Mouse (Mus musculus): ENCODE results near the gene Gmds. TPM values are rescaled to one million over a fixed set of nuclear protein-coding genes. Genes with fewer than 3 reads are reported as not detected.

Gmds gene
- total and polyA plus RNA-seq, 2 experiments from 2014 or later: 18.6 to 35.1 TPM

- Histone ChIP-seq H3K4me2 (ENCODE audit: low read depth) (no peak overlapping the region), H3K9ac (no peak overlapping the region), H3K27me3 (ENCODE audit: insufficient read depth, low read length) (no peaks in the 10 kb centered on the region), H3K36me3 (ENCODE audit: insufficient read depth) (no peaks in the 10 kb centered on the region), H3K27ac (ENCODE audit: low read depth, low read length) (no peak overlapping the region), H3K4me1 (ENCODE audit: insufficient read depth) (no peaks in the 10 kb centered on the region), H3K9me3 (ENCODE audit: low read length) (no peaks in the 10 kb centered on the region), H3K4me3 (ENCODE audit: low read depth, low read length) (no peak overlapping the region)
- no peak for TF ChIP-seq CTCF (IDR thresholded peaks at IDR 0.05; ENCODE audit: low read depth)
- WGBS: 84% methylated on average over 7 of the region's 7 CpGs
- no peak for DNase-seq
- ATAC-seq: no peak
Measured at GRCm38 (mm10) chr13:32370751-32371150, 32.2 kb upstream of the Gmds start.

GRCm38 (mm10) chr13:32370135-32370534 lies 31.6 kb upstream of the Gmds start:
- no peak overlapping the region for H3K4me3 ChIP-seq (ENCODE audit: low read depth, low read length)
- no peak overlapping the region for H3K4me2 ChIP-seq (ENCODE audit: low read depth)
- no peak overlapping the region for H3K27ac ChIP-seq (ENCODE audit: low read depth, low read length)
- H3K27me3 ChIP-seq (ENCODE audit: insufficient read depth, low read length): no peaks in the 10 kb centered on the region
- ATAC-seq (no peak), DNase-seq (no peak)
- TF ChIP-seq CTCF (IDR thresholded peaks at IDR 0.05; ENCODE audit: low read depth): no peak
- WGBS: 71% methylated on average over 1 of the region's 1 CpGs
- no peaks in the 10 kb centered on the region for H3K9me3 ChIP-seq (ENCODE audit: low read length)
- no peak overlapping the region for H3K9ac ChIP-seq
- no peaks in the 10 kb centered on the region for H3K4me1 ChIP-seq (ENCODE audit: insufficient read depth)
- H3K36me3 ChIP-seq (ENCODE audit: insufficient read depth): no peaks in the 10 kb centered on the region

- Histone ChIP-seq H3K27ac (ENCODE audit: low read depth, low read length) (peak overlapping the region; percentile 71; the same call in 1 of the 2 replicates), H3K4me3 (ENCODE audit: low read depth, low read length) (peak overlapping the region; percentile 79), H3K4me2 (ENCODE audit: low read depth) (peak overlapping the region; percentile 86), H3K36me3 (ENCODE audit: insufficient read depth) (no peaks in the 10 kb centered on the region), H3K4me1 (ENCODE audit: insufficient read depth) (peaks cover 9% of the 10 kb centered on the region; the same call in 1 of the 2 replicates), H3K9me3 (ENCODE audit: low read length) (no peaks in the 10 kb centered on the region), H3K27me3 (ENCODE audit: insufficient read depth, low read length) (no peaks in the 10 kb centered on the region), H3K9ac (peak overlapping the region; percentile 90)
- ATAC-seq: peak; percentile 72
- no peak for DNase-seq
- 6% methylated on average over 31 of the region's 32 CpGs for WGBS
- no peak for TF ChIP-seq CTCF (IDR thresholded peaks at IDR 0.05; ENCODE audit: low read depth)
Measured at GRCm38 (mm10) chr13:32337735-32338512, 616 bp downstream of the Gmds start.

GRCm38 (mm10) chr13:32318309-32318708 lies 20.2 kb downstream of the Gmds start:
- no peak overlapping the region for H3K4me2 ChIP-seq (ENCODE audit: low read depth)
- ATAC-seq (no peak), DNase-seq (no peak)
- no peak overlapping the region for H3K27ac ChIP-seq (ENCODE audit: low read depth, low read length)
- H3K36me3 ChIP-seq (ENCODE audit: insufficient read depth): no peaks in the 10 kb centered on the region
- no peaks in the 10 kb centered on the region for H3K4me1 ChIP-seq (ENCODE audit: insufficient read depth)
- WGBS: 81% methylated on average over 4 of the region's 4 CpGs
- no peak for TF ChIP-seq CTCF (IDR thresholded peaks at IDR 0.05; ENCODE audit: low read depth)
- H3K27me3 ChIP-seq (ENCODE audit: insufficient read depth, low read length): no peaks in the 10 kb centered on the region
- H3K9ac ChIP-seq: no peak overlapping the region
- no peak overlapping the region for H3K4me3 ChIP-seq (ENCODE audit: low read depth, low read length)
- no peaks in the 10 kb centered on the region for H3K9me3 ChIP-seq (ENCODE audit: low read length)

- Histone ChIP-seq H3K4me3 (ENCODE audit: low read depth, low read length) (no peak overlapping the region), H3K27ac (ENCODE audit: low read depth, low read length) (no peak overlapping the region), H3K9ac (no peak overlapping the region), H3K4me1 (ENCODE audit: insufficient read depth) (no peaks in the 10 kb centered on the region), H3K4me2 (ENCODE audit: low read depth) (no peak overlapping the region), H3K27me3 (ENCODE audit: insufficient read depth, low read length) (no peaks in the 10 kb centered on the region), H3K36me3 (ENCODE audit: insufficient read depth) (no peaks in the 10 kb centered on the region), H3K9me3 (ENCODE audit: low read length) (no peaks in the 10 kb centered on the region)
- WGBS: 92% methylated on average over 3 of the region's 3 CpGs
- TF ChIP-seq CTCF (IDR thresholded peaks at IDR 0.05; ENCODE audit: low read depth): no peak
- ATAC-seq (no peak), DNase-seq (no peak)
Measured at GRCm38 (mm10) chr13:32317354-32317753, 21.2 kb downstream of the Gmds start.

GRCm38 (mm10) chr13:32312663-32313062 lies 25.9 kb downstream of the Gmds start:
- Histone ChIP-seq H3K4me3 (ENCODE audit: low read depth, low read length) (no peak overlapping the region), H3K4me1 (ENCODE audit: insufficient read depth) (no peaks in the 10 kb centered on the region), H3K36me3 (ENCODE audit: insufficient read depth) (no peaks in the 10 kb centered on the region), H3K4me2 (ENCODE audit: low read depth) (no peak overlapping the region), H3K9me3 (ENCODE audit: low read length) (no peaks in the 10 kb centered on the region), H3K27ac (ENCODE audit: low read depth, low read length) (no peak overlapping the region), H3K27me3 (ENCODE audit: insufficient read depth, low read length) (no peaks in the 10 kb centered on the region), H3K9ac (no peak overlapping the region)
- DNase-seq (no peak), ATAC-seq (no peak)
- 74% methylated on average over 3 of the region's 3 CpGs for WGBS
- TF ChIP-seq CTCF (IDR thresholded peaks at IDR 0.05; ENCODE audit: low read depth): peak; percentile 62

GRCm38 (mm10) chr13:32311476-32311875 lies 27.1 kb downstream of the Gmds start:
- 89% methylated on average over 2 of the region's 2 CpGs for WGBS
- DNase-seq: no peak
- TF ChIP-seq CTCF (IDR thresholded peaks at IDR 0.05; ENCODE audit: low read depth): no peak

More at GRCm38 (mm10) chr13:32311476-32311875, 27.1 kb downstream of the Gmds start:
- Histone ChIP-seq H3K27me3 (ENCODE audit: insufficient read depth, low read length) (no peaks in the 10 kb centered on the region), H3K9ac (no peak overlapping the region), H3K4me1 (ENCODE audit: insufficient read depth) (no peaks in the 10 kb centered on the region), H3K4me3 (ENCODE audit: low read depth, low read length) (no peak overlapping the region), H3K9me3 (ENCODE audit: low read length) (no peaks in the 10 kb centered on the region), H3K36me3 (ENCODE audit: insufficient read depth) (no peaks in the 10 kb centered on the region), H3K27ac (ENCODE audit: low read depth, low read length) (no peak overlapping the region), H3K4me2 (ENCODE audit: low read depth) (no peak overlapping the region)
- ATAC-seq: no peak

All from forebrain, postnatal 0 days (tissue).